Mouse (Mus musculus) intestine, postnatal 0 days (tissue): ENCODE measurements around the gene Fam129b. TPM values are rescaled to one million over a fixed set of nuclear protein-coding genes. Genes with fewer than 3 reads are reported as not detected.

Experiments used
- ATAC-seq: fragments of 200-750 bp; cut with Nextera tagmentation; 2 replicates; pipeline ENCODE4 v1.8.0; 2017; ENCODE audit warnings: mild to moderate bottlenecking, moderate TSS enrichment, moderate library complexity
- H3K27ac ChIP-seq: fragments of 300-500 bp; sonication (generic); 2 replicates; pipeline ENCODE4 v1.5.1; 2014; ENCODE audit warnings: mild to moderate bottlenecking, low read depth, low read length, moderate library complexity
- H3K27me3 ChIP-seq: fragments of 300-500 bp; sonication (generic); replicated peaks from 2 replicates; pipeline ENCODE4 v1.6.1; 2014; ENCODE audit warnings: low read length, mixed read lengths; ENCODE audit not compliant: control insufficient read depth, insufficient read depth
- H3K36me3 ChIP-seq: fragments of 300-500 bp; sonication (generic); 2 replicates; pipeline ENCODE4 v1.6.1; 2014; ENCODE audit warnings: mild to moderate bottlenecking, moderate library complexity; ENCODE audit not compliant: control insufficient read depth, insufficient read depth
- H3K4me1 ChIP-seq: fragments of 300-500 bp; sonication (generic); replicated peaks from 2 replicates; pipeline ENCODE4 v1.6.1; 2014; ENCODE audit warnings: antibody characterized with exemption, low read length, mixed read lengths; ENCODE audit not compliant: control insufficient read depth, insufficient read depth
- H3K4me2 ChIP-seq: fragments of 300-500 bp; sonication (generic); replicated peaks from 2 replicates; pipeline ENCODE4 v1.6.1; 2014; ENCODE audit warnings: low read depth, mild to moderate bottlenecking, moderate library complexity
- H3K4me3 ChIP-seq: fragments of 300-500 bp; sonication (generic); 2 replicates; pipeline ENCODE4 v1.5.1; 2014; ENCODE audit warnings: low read depth, low read length
- H3K9ac ChIP-seq: fragments of 300-500 bp; sonication (generic); 2 replicates; pipeline ENCODE4 v1.6.1; 2014; ENCODE audit warnings: mild to moderate bottlenecking, low read depth, low read length
- H3K9me3 ChIP-seq: fragments of 300-500 bp; sonication (generic); 2 replicates; pipeline ENCODE4 v1.6.1; 2016; ENCODE audit warnings: mixed run types; ENCODE audit not compliant: control insufficient read depth
- CTCF ChIP-seq: sonication (generic); IDR thresholded peaks from 2 replicates; pipeline ENCODE4 v1.5.1; 2016; ENCODE audit warnings: low read depth, mild to moderate bottlenecking, control low read depth, antibody characterized with exemption, moderate library complexity
- WGBS: fragments of 180-500 bp; shearing (Covaris S2); extraction: QIAGEN DNeasy Blood & Tissue Kit; methylation state at CpG from one replicate; pipeline ENCODE4 v1.1.7; 2014; 5-methylcytosine and 5-hydroxymethylcytosine counted together
- polyA plus RNA-seq: library from polyadenylated mRNA; unstranded; fragments of >200 nt; fragmentation: Nextera tagmentation; extraction: Ambion mirVana; gene quantifications from 2 replicates; pipeline ENCODE4 v1.2.1, GENCODE M21; 2015

Fam129b gene
- polyA plus RNA-seq, 1 experiment from 2014 or later: 15.3 TPM

DNA sequence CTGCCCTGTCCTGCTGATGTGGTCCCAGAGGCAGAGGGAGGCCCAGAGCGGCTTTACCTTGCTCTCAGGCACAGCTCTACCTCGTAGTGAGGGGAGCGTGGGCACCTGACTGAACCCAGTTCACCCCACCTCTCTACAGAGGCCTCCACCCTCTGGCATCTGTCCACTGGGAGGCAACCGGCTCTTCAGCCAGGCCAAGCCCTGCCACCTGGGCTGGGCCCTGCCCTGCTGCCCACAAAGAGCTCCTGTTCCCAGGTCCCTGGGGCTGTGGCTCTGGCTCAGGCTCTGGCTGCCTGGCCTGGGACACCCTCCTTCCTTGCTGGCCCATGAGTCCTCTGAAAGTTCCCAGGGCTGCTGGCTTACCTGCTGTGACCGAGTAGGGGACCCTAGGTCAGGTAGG is 38.4 kb downstream of the Fam129b start:
- H3K27me3 ChIP-seq: no peaks in the 10 kb centered on the region
- WGBS: 68% methylated on average over 5 of the region's 5 CpGs
- no peak overlapping the region for H3K4me2 ChIP-seq
- ATAC-seq: no peak
- TF ChIP-seq CTCF: no peak
- H3K36me3 ChIP-seq: peaks cover 48% of the 10 kb centered on the region
- H3K27ac ChIP-seq: peak overlapping the region; percentile 54; the same call in 1 of the 2 replicates
- H3K4me3 ChIP-seq: no peak overlapping the region
- no peaks in the 10 kb centered on the region for H3K9me3 ChIP-seq
- no peak overlapping the region for H3K9ac ChIP-seq
- 0 out of 2 replicates have a peak, but pooled peaks cover 4% of the 10 kb centered on the region for H3K4me1 ChIP-seq

DNA sequence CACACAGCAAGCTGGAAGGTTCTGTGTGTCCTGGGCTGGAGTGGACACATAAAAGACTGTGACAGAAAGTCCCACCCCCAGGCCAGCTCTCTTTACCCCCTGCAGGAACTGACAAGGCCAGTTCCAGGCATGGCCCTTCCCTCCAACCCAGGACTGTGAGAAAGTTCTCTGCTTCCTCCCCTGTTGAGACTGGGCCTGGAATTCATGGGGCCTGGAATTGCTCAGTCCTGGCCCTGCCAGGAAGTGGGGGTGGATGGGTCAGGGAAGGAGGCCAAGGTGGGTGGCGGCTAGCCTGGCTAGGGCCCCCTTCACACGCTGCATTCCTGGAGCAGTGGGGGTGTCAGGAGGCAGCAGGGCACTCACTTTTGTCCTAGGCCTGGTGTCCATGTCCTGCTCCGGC is 39.0 kb downstream of the Fam129b start:
- ATAC-seq: peak; percentile 29; the same call in 1 of the 2 replicates
- Histone ChIP-seq H3K27ac (no peak overlapping the region), H3K4me2 (no peak overlapping the region), H3K4me1 (0 out of 2 replicates have a peak, but pooled peaks cover 4% of the 10 kb centered on the region), H3K4me3 (no peak overlapping the region), H3K9ac (no peak overlapping the region), H3K27me3 (no peaks in the 10 kb centered on the region), H3K36me3 (peaks cover 53% of the 10 kb centered on the region), H3K9me3 (no peaks in the 10 kb centered on the region)
- no peak for TF ChIP-seq CTCF
- 62% methylated on average over 3 of the region's 3 CpGs for WGBS

DNA sequence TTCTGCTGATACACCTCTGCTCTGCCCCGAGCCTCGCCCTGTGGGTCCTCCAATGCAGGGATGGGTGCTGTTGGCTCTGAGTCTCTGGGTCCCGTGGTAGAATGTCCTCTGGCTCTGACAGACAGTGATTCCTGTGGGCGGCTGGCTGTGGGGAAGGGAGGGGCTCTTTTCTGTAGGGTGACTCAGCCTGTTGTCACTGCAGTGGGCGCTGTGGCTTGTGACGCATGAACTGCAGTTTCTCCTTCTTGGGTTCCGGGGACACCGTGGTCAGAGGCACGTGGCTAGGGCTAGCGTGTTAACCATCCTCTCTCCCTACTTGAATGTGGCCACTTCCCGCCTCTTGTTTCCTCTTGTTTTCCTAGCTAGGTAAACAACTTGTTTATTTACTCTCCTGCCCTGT is 41.6 kb downstream of the Fam129b start:
- Histone ChIP-seq H3K4me1 (0 out of 2 replicates have a peak, but pooled peaks cover 4% of the 10 kb centered on the region), H3K9ac (no peak overlapping the region), H3K27ac (no peak overlapping the region), H3K27me3 (no peaks in the 10 kb centered on the region), H3K9me3 (no peaks in the 10 kb centered on the region), H3K4me3 (no peak overlapping the region), H3K4me2 (no peak overlapping the region), H3K36me3 (peaks cover 64% of the 10 kb centered on the region)
- no peak for ATAC-seq
- WGBS: 76% methylated on average over 11 of the region's 11 CpGs
- TF ChIP-seq CTCF: no peak

DNA sequence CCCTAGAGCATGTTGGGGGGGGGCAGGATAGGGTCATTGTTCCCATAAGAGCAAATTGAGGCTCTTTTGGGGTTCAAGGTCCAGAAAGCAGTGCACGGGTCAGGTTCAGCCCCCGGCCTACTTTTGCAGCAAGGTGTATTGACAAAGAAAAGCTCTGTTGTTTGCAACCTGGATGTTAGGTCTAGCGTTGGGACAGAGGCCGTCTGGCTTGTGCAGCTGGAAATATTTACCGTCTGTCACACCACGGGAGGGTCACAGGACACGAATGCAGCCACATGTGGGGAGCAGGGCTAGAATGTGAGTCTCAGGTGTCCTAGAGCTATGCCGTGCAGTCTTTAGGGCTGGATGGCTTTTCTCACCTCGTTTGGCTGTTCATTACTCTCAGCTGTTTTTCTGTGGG is 42.5 kb downstream of the Fam129b start:
- Histone ChIP-seq H3K4me2 (no peak overlapping the region), H3K4me3 (no peak overlapping the region), H3K9me3 (no peaks in the 10 kb centered on the region), H3K36me3 (peaks cover 70% of the 10 kb centered on the region), H3K27ac (no peak overlapping the region), H3K4me1 (0 out of 2 replicates have a peak, but pooled peaks cover 4% of the 10 kb centered on the region), H3K27me3 (no peaks in the 10 kb centered on the region), H3K9ac (no peak overlapping the region)
- ATAC-seq: no peak
- TF ChIP-seq CTCF: no peak
- 75% methylated on average over 9 of the region's 9 CpGs for WGBS

DNA sequence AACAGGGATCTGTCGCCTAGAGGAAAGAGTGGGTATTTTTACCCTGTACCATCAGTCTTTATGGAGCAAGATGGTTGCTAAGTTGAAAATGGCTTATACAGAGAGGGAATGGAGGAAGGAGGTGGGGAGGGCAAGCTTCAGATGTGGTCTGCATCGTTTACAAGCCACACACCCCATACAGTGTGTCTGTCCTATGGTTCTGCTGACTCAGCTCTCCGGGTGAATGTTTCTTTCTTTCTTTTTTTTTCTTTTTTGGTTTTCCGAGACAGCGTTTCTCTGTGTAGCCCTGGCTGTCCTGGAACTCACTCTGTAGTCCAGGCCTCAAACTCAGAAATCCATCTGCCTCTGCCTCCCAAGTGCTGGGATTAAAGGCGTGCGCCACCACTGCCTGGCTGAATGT is 45.3 kb downstream of the Fam129b start:
- no peak for ATAC-seq
- no peaks in the 10 kb centered on the region for H3K27me3 ChIP-seq
- H3K36me3 ChIP-seq: peaks cover 79% of the 10 kb centered on the region
- H3K4me1 ChIP-seq: no peaks in the 10 kb centered on the region
- H3K9me3 ChIP-seq: no peaks in the 10 kb centered on the region
- 84% methylated on average over 7 of the region's 7 CpGs for WGBS
- no peak overlapping the region for H3K9ac ChIP-seq
- no peak overlapping the region for H3K27ac ChIP-seq
- H3K4me2 ChIP-seq: no peak overlapping the region
- H3K4me3 ChIP-seq: no peak overlapping the region
- no peak for TF ChIP-seq CTCF

DNA sequence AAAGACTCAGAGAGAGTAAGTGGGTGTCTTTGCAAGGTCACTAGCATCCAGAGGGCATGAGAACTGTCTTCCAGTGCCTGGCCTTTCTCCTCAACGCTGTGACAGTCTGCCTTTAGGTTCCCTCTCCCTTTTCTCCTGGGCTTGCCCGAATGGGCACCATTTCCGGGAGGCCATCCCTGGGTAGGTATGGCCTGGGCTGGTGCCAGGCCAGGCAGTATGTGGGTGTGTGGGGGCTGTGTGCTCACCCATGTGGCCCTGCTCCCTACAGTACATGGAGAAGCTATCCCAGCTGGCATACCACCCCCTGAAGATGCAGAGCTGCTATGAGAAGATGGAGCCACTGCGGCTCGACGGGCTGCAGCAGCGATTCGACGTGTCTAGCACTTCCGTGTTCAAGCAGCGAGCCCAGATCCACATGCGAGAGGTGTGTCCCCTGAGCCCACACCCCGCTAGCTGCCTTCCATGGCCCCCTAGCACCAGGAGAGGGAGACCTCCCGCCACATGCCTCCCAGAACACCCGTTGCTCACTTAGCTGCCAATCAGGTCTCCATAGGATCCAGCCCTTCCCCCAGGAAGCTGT is 46.0 kb downstream of the Fam129b start:
- TF ChIP-seq CTCF: no peak
- H3K9ac ChIP-seq: no peak overlapping the region
- no peaks in the 10 kb centered on the region for H3K9me3 ChIP-seq
- no peak for ATAC-seq
- no peak overlapping the region for H3K4me2 ChIP-seq
- no peak overlapping the region for H3K4me3 ChIP-seq
- H3K27me3 ChIP-seq: no peaks in the 10 kb centered on the region
- WGBS: 90% methylated on average over 15 of the region's 15 CpGs
- H3K27ac ChIP-seq: no peak overlapping the region
- no peaks in the 10 kb centered on the region for H3K4me1 ChIP-seq
- H3K36me3 ChIP-seq: peaks cover 82% of the 10 kb centered on the region
